Mouse (Mus musculus) C2C12 (cell line): ENCODE results near the gene Nle1. TPM values are rescaled to one million over a fixed set of nuclear protein-coding genes. Genes with fewer than 3 reads are reported as not detected.

ENCODE experiments used
- H3K27me3 ChIP-seq: one replicate; pipeline ENCODE4 v1.6.1; 2011; ENCODE audit not compliant: control insufficient read depth, insufficient read depth, insufficient read length
- H3K36me3 ChIP-seq: one replicate; pipeline ENCODE4 v1.6.1; 2011; ENCODE audit not compliant: control insufficient read depth, insufficient read depth
- H3K4me3 ChIP-seq: one replicate; pipeline ENCODE4 v1.5.1; 2011; ENCODE audit warnings: mild to moderate bottlenecking, control low read depth; ENCODE audit not compliant: poor library complexity, insufficient read depth, severe bottlenecking
- H3K79me2 ChIP-seq: one replicate; pipeline ENCODE4 v1.6.1; 2011; ENCODE audit not compliant: control insufficient read depth, insufficient read depth
- H3K79me3 ChIP-seq: one replicate; pipeline ENCODE4 v1.6.1; 2011; ENCODE audit warnings: low read depth, control low read depth
- H3ac ChIP-seq: one replicate; pipeline ENCODE3; 2011; ENCODE audit warnings: low read depth; ENCODE audit not compliant: control insufficient read depth, insufficient read length
- CEBPB ChIP-seq: IDR thresholded peaks from one replicate; pipeline ENCODE4 v1.6.1; 2011; ENCODE audit warnings: low read depth, mild to moderate bottlenecking, control low read depth, moderate library complexity
- CTCF ChIP-seq: IDR thresholded peaks from one replicate; pipeline ENCODE4 v1.5.1; 2011; ENCODE audit not compliant: control insufficient read depth, insufficient read depth, insufficient read length
- FOSL1 ChIP-seq: IDR thresholded peaks from one replicate; pipeline ENCODE4 v1.8.0; 2011; ENCODE audit warnings: mild to moderate bottlenecking, low read length; ENCODE audit not compliant: poor library complexity, insufficient read depth, severe bottlenecking
- MAX ChIP-seq: IDR thresholded peaks from one replicate; pipeline ENCODE4 v1.6.1; 2011; ENCODE audit warnings: mild to moderate bottlenecking, control low read depth
- MYOD1 ChIP-seq: IDR thresholded peaks from one replicate; pipeline ENCODE4 v1.6.1; 2011; ENCODE audit warnings: low read depth; ENCODE audit not compliant: control insufficient read depth, insufficient read length
- MYOG ChIP-seq: IDR thresholded peaks from one replicate; pipeline ENCODE4 v1.6.1; 2011; ENCODE audit not compliant: control insufficient read depth, insufficient read length; ENCODE audit errors: extremely low read depth
- USF1 ChIP-seq: IDR thresholded peaks from one replicate; pipeline ENCODE4 v1.6.1; 2011; ENCODE audit warnings: low read depth, mild to moderate bottlenecking, control low read depth, moderate library complexity
- polyA plus RNA-seq: library from polyadenylated mRNA; unstranded; fragments of >200 nt; fragmentation: generic; extraction: Trizol; gene quantifications from one replicate; pipeline ENCODE4 v1.2.1, GENCODE M21; 2012; ENCODE audit warnings: missing spikeins

Gene Nle1
- polyA plus RNA-seq, 1 experiment, result 46.5 TPM

DNA sequence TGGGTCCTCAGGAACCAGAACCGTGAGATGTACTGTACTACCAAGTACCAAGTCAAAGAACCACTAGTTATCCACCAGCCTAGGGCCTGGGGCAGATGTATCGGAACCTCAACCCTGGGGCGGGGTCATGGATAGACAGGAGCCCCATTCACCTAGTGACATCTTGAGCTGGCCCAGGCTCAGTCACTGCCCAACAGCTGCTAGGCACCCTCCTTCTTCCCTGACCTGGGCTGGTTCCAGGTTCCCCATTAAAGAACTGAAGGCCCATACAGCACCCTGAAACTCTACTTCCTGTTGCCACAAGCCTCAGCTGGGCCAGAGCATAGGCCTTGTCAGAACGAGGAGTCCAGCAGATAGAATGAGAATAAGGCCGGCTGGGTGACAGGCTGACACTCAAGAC, 8.5 kb downstream of the Nle1 start:
- TF ChIP-seq MYOD1 (no peak), MAX (no peak), CTCF (no peak), FOSL1 (no peak), CEBPB (no peak), MYOG (no peak), USF1 (no peak)
- H3ac ChIP-seq, result no peak overlapping the region
- H3K4me3 ChIP-seq, result no peak overlapping the region
- H3K27me3 ChIP-seq, result no peaks in the 10 kb centered on the region
- peaks cover 47% of the 10 kb centered on the region for H3K36me3 ChIP-seq
- no peaks in the 10 kb centered on the region for H3K79me2 ChIP-seq
- no peaks in the 10 kb centered on the region for H3K79me3 ChIP-seq

DNA sequence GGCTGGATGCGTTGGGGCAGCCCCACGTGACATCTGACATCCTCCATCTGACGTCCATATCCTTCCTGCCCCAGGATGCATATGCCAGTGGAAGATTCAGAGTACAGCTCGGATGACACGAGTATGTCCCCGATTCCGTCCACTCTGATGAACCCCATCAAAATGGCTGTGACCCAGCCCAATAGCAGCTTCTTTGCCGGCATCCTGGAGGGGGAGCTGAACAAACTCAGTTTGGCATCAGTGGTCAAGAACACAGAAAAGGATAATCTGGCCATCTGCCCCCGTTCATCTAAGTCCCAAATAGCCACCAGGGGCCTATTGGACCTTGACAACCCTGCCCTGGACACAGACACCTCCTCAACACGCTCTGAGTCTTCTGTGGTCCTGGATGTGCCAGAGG, 10.7 kb downstream of the Nle1 start:
- Histone ChIP-seq H3K79me2 (no peaks in the 10 kb centered on the region), H3K27me3 (no peaks in the 10 kb centered on the region), H3K79me3 (no peaks in the 10 kb centered on the region), H3K36me3 (peaks cover 30% of the 10 kb centered on the region), H3K4me3 (no peak overlapping the region), H3ac (no peak overlapping the region)
- TF ChIP-seq MAX, result no peak
- TF ChIP-seq MYOD1, result no peak
- no peak for TF ChIP-seq CEBPB
- no peak for TF ChIP-seq USF1
- TF ChIP-seq CTCF, result no peak
- no peak for TF ChIP-seq FOSL1
- no peak for TF ChIP-seq MYOG

DNA sequence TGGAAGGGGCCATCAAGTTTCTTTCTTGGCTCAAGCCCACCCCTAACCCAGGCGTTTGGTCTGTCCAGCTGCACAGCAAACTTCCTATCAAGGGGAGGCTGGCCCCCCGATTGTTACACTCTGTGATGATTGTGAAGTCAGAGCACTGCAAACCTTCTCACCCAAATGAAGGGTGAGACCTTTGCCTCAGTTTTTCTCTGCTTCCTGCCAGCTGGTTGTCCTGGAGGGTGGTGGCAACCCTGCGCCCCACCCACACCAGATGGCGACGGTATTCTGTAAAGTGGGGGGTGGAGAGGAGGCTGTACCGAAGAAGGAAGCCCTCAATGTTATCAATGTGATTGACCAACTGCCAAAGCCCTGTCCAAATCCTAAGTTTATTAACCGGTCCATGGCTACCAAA, 16.3 kb downstream of the Nle1 start, which contains the start of gene Fndc8:
Gene Fndc8 (plus strand): TSS at position 189 of the 400 bp plus-strand sequence.
- no peaks in the 10 kb centered on the region for H3K79me3 ChIP-seq
- no peaks in the 10 kb centered on the region for H3K36me3 ChIP-seq
- H3K4me3 ChIP-seq, result no peak within 1 kb of the TSS
- H3ac ChIP-seq, result no peak within 1 kb of the TSS
- H3K27me3 ChIP-seq, result no peaks in the 10 kb centered on the region
- no peaks in the 10 kb centered on the region for H3K79me2 ChIP-seq
- TF ChIP-seq CTCF (no peak), MYOD1 (no peak), FOSL1 (no peak), USF1 (no peak), CEBPB (no peak), MYOG (no peak), MAX (no peak)

- Histone ChIP-seq H3ac (peak within 1 kb of the TSS; percentile 72), H3K27me3 (no peaks in the 10 kb centered on the region), H3K79me3 (no peaks in the 10 kb centered on the region), H3K36me3 (no peaks in the 10 kb centered on the region), H3K4me3 (peak within 1 kb of the TSS; percentile 49), H3K79me2 (no peaks in the 10 kb centered on the region)
- TF ChIP-seq CTCF (peak; percentile 48), MAX (peak; percentile 50), FOSL1 (no peak), USF1 (no peak), MYOG (no peak), MYOD1 (no peak), CEBPB (no peak)
Measured at GRCm38 (mm10) chr11:82890342-82890762, 17.9 kb downstream of the Nle1 start, which contains the start of gene Rad51d. Rad51d (minus strand) TSS chr11:82890614.

DNA sequence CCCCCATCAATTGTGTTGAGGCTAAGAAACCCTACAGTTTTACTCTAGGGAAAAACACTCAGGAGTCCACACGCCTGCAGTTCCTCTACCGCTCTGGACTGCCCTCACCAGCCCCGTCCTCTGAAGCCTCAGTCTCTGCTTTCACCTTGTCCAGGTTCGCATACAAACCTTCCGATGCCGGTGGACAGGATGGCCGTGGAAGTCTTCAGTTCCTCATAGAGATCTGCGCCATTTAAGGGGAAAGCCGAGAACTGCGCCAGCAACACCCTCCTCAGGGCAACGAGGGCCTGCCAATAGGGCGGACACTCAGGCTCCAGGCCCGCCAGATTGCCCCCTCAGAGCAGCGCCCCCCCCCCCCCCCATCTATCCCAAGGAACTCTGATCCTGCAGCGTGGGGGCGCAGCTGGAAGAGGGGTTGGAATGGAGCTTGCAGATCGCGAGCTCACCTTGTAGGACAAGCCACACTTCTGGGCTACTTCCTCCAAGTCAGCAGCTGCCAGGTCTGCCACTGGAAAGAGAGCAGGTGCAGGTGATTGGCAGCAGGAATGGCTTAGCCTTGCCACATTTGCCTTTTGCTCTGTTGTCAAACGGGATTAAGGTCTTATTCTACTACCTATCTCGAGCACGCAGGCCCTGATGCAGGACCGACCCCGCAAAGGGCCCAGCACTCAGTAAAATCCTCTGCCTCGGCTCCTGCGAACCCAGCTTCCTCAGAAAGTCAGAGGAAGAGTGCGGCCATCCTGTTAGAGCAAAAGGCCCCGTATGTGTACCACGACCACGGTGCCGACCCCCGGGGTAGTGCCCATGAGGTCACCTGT, 18.5 kb downstream of the Nle1 start:
- TF ChIP-seq MYOG (no peak), MAX (no peak), USF1 (no peak), CEBPB (no peak), MYOD1 (no peak), FOSL1 (no peak), CTCF (no peak)
- Histone ChIP-seq H3K4me3 (peak overlapping the region; percentile 49), H3ac (peak overlapping the region; percentile 72), H3K79me2 (no peaks in the 10 kb centered on the region), H3K36me3 (no peaks in the 10 kb centered on the region), H3K79me3 (no peaks in the 10 kb centered on the region), H3K27me3 (no peaks in the 10 kb centered on the region)
